Mouse (Mus musculus): Measurements from ENCODE around the gene Faap24. TPM values are rescaled to one million over a fixed set of nuclear protein-coding genes. Genes with fewer than 3 reads are reported as not detected.

Gene Faap24
- polyA plus RNA-seq (2015; fragmentation: Nextera tagmentation; extraction: Ambion mirVana), result 19.4 and 20.2 TPM in 2 replicates

GRCm38 (mm10) chr7:35396542-35397168, at the start of gene Faap24, which contains the start of gene Cep89:
Gene Faap24, minus strand, starts transcription at chr7:35396836.
Gene Cep89, plus strand, starts transcription at chr7:35397035.
- peak; percentile 97 for ATAC-seq (replicated peaks; ENCODE audit: low FRiP score)
- peak within 1 kb of the TSS; percentile 85 for H3K4me2 ChIP-seq
- H3K27me3 ChIP-seq, result no peaks in the 10 kb centered on the region
- H3K36me3 ChIP-seq, result peaks cover 54% of the 10 kb centered on the region
- under 1% methylated on average over 28 of the region's 28 CpGs for WGBS
- H3K4me3 ChIP-seq (replicated peaks), result peak within 1 kb of the TSS; percentile 72
- H3K9ac ChIP-seq, result peak within 1 kb of the TSS; percentile 67
- H3K27ac ChIP-seq, result peak within 1 kb of the TSS; percentile 57
- no peaks in the 10 kb centered on the region for H3K9me3 ChIP-seq (replicated peaks)
- H3K4me1 ChIP-seq, result peaks cover 20% of the 10 kb centered on the region

DNA sequence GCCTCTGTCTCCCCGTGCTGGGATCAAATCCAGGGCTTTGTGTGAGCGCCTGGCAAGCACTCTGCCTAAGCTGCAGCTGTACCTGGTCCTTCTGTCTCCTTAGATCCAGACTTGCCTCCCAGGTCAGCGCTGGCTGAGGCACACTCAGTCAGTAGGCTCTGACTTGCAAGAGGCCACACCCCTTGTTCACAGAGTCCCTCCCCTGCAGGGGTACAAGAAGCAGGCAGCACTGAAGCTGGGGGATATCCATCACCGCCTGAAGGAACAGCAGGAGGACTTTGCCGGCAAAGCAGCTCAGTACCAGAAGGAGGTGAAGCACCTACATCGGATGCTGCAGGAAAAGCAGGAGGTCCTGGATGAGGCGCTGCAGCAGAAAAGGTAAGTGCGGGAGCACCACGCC, 38.6 kb upstream of the Faap24 start:
- H3K4me3 ChIP-seq (replicated peaks), result no peak overlapping the region
- no peaks in the 10 kb centered on the region for H3K27me3 ChIP-seq
- WGBS, result 89% methylated on average over 9 of the region's 9 CpGs
- ATAC-seq (replicated peaks; ENCODE audit: low FRiP score), result no peak
- H3K27ac ChIP-seq, result no peak overlapping the region
- no peak overlapping the region for H3K4me2 ChIP-seq
- no peaks in the 10 kb centered on the region for H3K9me3 ChIP-seq (replicated peaks)
- no peaks in the 10 kb centered on the region for H3K4me1 ChIP-seq
- H3K9ac ChIP-seq, result no peak overlapping the region
- H3K36me3 ChIP-seq, result peaks cover 91% of the 10 kb centered on the region

DNA sequence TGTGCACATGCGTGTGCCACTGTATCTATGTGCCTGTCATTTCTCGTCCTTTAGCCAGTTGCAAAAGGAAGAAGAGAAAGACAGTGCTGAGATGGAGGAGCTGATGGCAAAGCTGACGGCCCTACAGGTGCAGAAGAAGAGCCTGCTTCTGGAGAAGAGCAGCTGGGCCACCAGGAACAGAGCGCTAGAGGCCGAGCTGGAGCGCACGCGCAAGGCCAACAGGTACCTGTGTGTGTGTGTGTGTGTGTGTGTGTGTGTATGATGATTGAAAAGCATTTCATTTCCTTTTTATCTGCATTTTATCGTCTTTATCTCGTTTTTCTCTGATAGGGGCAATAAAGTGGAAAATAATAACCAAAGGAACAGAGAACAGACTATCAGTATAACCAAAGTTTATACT, 31.5 kb upstream of the Faap24 start:
- no peak overlapping the region for H3K4me3 ChIP-seq (replicated peaks)
- H3K27ac ChIP-seq, result no peak overlapping the region
- no peak overlapping the region for H3K9ac ChIP-seq
- H3K4me1 ChIP-seq, result no peaks in the 10 kb centered on the region
- H3K4me2 ChIP-seq, result no peak overlapping the region
- no peaks in the 10 kb centered on the region for H3K27me3 ChIP-seq
- H3K36me3 ChIP-seq, result peaks cover 93% of the 10 kb centered on the region
- no peaks in the 10 kb centered on the region for H3K9me3 ChIP-seq (replicated peaks)
- ATAC-seq (replicated peaks; ENCODE audit: low FRiP score), result no peak
- WGBS, result 91% methylated on average over 10 of the region's 10 CpGs

- Histone ChIP-seq H3K9me3 (replicated peaks) (no peaks in the 10 kb centered on the region), H3K4me3 (replicated peaks) (no peak overlapping the region), H3K27me3 (no peaks in the 10 kb centered on the region), H3K4me2 (no peak overlapping the region), H3K36me3 (peaks cover 95% of the 10 kb centered on the region), H3K9ac (no peak overlapping the region), H3K4me1 (no peaks in the 10 kb centered on the region), H3K27ac (no peak overlapping the region)
- no peak for ATAC-seq (replicated peaks; ENCODE audit: low FRiP score)
- 84% methylated on average over 10 of the region's 10 CpGs for WGBS
These were observed 26.4 kb upstream of the Faap24 start for GRCm38 (mm10) chr7:35423071-35423470.

DNA sequence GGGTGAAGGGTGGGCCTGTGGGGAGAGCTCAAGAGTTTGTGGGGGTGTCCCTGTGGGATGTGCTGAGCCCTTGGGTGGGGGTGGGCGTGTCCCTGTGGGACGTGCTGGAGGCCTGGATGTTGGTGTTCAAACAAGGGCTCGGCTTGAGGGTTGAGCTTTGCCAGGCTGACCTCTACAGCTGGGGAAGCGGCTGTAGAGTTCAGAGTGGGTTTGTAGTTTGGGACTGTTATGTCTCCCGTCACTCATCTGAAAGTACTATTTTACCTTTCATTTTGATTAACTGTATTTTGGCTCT, 20.0 kb upstream of the Faap24 start:
- Histone ChIP-seq H3K9me3 (replicated peaks) (no peaks in the 10 kb centered on the region), H3K9ac (no peak overlapping the region), H3K4me3 (replicated peaks) (no peak overlapping the region), H3K27me3 (no peaks in the 10 kb centered on the region), H3K27ac (peak overlapping the region; percentile 66; the same call in 1 of the 2 replicates), H3K36me3 (peaks cover 85% of the 10 kb centered on the region), H3K4me1 (peaks cover 12% of the 10 kb centered on the region), H3K4me2 (no peak overlapping the region)
- WGBS, result 79% methylated on average over 5 of the region's 5 CpGs
- ATAC-seq (replicated peaks; ENCODE audit: low FRiP score), result 0 out of 2 replicates have a peak, but pooled peaks have one; percentile 12

- Histone ChIP-seq H3K4me1 (peaks cover 12% of the 10 kb centered on the region), H3K9ac (no peak overlapping the region), H3K27me3 (no peaks in the 10 kb centered on the region), H3K36me3 (peaks cover 84% of the 10 kb centered on the region), H3K4me2 (no peak overlapping the region), H3K9me3 (replicated peaks) (no peaks in the 10 kb centered on the region), H3K4me3 (replicated peaks) (no peak overlapping the region), H3K27ac (peak overlapping the region; percentile 66)
- ATAC-seq (replicated peaks; ENCODE audit: low FRiP score), result peak; percentile 73
- 65% methylated on average over 9 of the region's 9 CpGs for WGBS
These were observed 19.4 kb upstream of the Faap24 start for GRCm38 (mm10) chr7:35415801-35416653.

DNA sequence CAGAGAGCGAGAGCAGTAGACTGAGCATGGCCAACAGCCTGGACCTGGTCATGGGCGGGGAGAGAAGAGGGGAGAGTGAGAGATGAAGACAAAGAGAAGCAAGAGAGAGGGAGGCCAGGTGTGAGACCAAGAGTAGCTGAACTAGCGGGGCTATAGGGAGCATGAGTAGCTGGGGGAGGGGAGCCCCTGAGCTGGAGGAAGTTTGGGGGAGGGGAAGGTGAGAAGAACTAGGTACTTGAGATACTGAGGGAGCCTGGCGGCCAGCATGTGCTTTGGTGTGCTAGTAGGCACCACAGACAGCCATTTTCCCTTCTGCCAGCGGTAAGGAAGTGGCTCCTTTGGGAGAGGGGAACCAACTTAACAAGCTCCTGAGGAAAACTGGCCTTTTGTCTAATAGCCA, 18.6 kb upstream of the Faap24 start:
- H3K4me1 ChIP-seq, result peaks cover 12% of the 10 kb centered on the region
- 62% methylated on average over 5 of the region's 5 CpGs for WGBS
- H3K36me3 ChIP-seq, result peaks cover 84% of the 10 kb centered on the region
- H3K27ac ChIP-seq, result peak overlapping the region; percentile 66
- no peaks in the 10 kb centered on the region for H3K9me3 ChIP-seq (replicated peaks)
- no peak for ATAC-seq (replicated peaks; ENCODE audit: low FRiP score)
- no peaks in the 10 kb centered on the region for H3K27me3 ChIP-seq
- no peak overlapping the region for H3K4me2 ChIP-seq
- H3K9ac ChIP-seq, result no peak overlapping the region
- H3K4me3 ChIP-seq (replicated peaks), result no peak overlapping the region

- 89% methylated on average over 4 of the region's 4 CpGs for WGBS
- peaks cover 75% of the 10 kb centered on the region for H3K36me3 ChIP-seq
- H3K9me3 ChIP-seq (replicated peaks), result no peaks in the 10 kb centered on the region
- no peak overlapping the region for H3K4me2 ChIP-seq
- H3K9ac ChIP-seq, result no peak overlapping the region
- no peaks in the 10 kb centered on the region for H3K27me3 ChIP-seq
- H3K27ac ChIP-seq, result no peak overlapping the region
- peaks cover 11% of the 10 kb centered on the region for H3K4me1 ChIP-seq
- no peak for ATAC-seq (replicated peaks; ENCODE audit: low FRiP score)
- no peak overlapping the region for H3K4me3 ChIP-seq (replicated peaks)
These were observed 4.5 kb upstream of the Faap24 start for GRCm38 (mm10) chr7:35401169-35401568.

DNA sequence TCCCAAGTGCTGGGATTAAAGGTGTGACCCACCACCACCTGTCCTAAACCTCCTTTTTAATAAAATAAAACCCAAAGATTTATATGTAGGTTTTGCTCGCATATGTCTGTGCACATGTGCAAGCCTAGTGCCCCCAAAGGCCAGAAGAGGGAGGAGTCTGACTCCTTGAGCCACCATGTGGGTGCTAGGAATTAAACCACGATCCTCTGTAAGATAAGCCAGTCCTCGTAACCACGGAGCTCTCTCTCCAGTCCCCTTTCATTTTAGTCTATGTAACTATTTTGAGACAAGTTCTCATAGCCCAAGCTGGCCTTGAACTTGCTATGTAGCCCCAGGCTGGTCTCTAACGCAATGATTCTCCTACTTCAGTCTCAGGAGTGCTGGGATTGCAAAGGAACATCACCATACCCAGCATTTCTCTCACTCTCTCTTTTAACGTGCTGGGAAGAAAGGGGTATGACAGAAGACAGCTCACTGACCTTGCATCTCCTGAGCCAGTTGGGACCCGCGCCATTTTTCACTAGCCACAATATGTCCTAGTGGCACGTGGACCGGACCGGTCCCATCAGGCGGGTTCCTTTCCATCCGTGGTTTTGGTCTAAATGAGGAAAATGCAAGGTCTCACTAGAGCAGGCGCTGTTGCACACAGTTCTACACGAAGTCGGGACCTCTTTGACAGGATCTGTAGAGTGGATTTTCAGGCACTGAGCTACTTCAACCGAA, 741 bp downstream of the Faap24 start:
- Histone ChIP-seq H3K9ac (peak overlapping the region; percentile 55), H3K27me3 (no peaks in the 10 kb centered on the region), H3K4me3 (replicated peaks) (peak overlapping the region; percentile 72), H3K36me3 (peaks cover 46% of the 10 kb centered on the region), H3K4me1 (peaks cover 23% of the 10 kb centered on the region), H3K27ac (peak overlapping the region; percentile 49; the same call in 1 of the 2 replicates), H3K9me3 (replicated peaks) (no peaks in the 10 kb centered on the region), H3K4me2 (peak overlapping the region; percentile 85)
- peak; percentile 7; the same call in 1 of the 2 replicates for ATAC-seq (replicated peaks; ENCODE audit: low FRiP score)
- 13% methylated on average over 17 of the region's 17 CpGs for WGBS

GRCm38 (mm10) chr7:35392935-35393334, 3.7 kb downstream of the Faap24 start:
- peaks cover 49% of the 10 kb centered on the region for H3K4me1 ChIP-seq
- H3K4me2 ChIP-seq, result no peak overlapping the region
- no peak for ATAC-seq (replicated peaks; ENCODE audit: low FRiP score)
- H3K9me3 ChIP-seq (replicated peaks), result no peaks in the 10 kb centered on the region
- peaks cover 24% of the 10 kb centered on the region for H3K36me3 ChIP-seq
- H3K27me3 ChIP-seq, result no peaks in the 10 kb centered on the region
- no peak overlapping the region for H3K9ac ChIP-seq
- no peak overlapping the region for H3K4me3 ChIP-seq (replicated peaks)
- WGBS, result 58% methylated on average over 5 of the region's 5 CpGs
- H3K27ac ChIP-seq, result no peak overlapping the region

DNA sequence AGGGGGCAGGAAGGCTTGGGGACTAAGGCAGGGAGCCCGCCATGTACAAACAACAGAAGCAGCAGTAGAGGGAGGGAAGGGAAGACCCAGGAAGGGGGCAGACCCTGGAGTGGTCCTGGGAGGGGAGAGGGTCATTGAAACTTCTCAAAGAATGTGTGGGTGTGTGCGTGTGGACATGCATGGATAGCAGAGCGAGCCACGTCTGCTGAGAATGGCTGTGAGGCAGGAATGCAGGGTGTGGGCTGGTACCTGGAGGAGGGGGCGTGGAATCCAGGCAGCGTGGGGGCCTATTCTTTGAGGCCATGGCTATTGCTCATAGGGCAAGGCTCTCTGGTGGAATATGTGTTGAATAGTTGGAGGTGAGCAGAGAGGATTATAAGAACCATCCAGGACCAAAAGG, 7.9 kb downstream of the Faap24 start:
- H3K9me3 ChIP-seq (replicated peaks), result no peaks in the 10 kb centered on the region
- H3K9ac ChIP-seq, result no peak overlapping the region
- H3K36me3 ChIP-seq, result peaks cover 35% of the 10 kb centered on the region
- H3K27ac ChIP-seq, result peak overlapping the region; percentile 83
- ATAC-seq (replicated peaks; ENCODE audit: low FRiP score), result peak; percentile 81
- no peak overlapping the region for H3K4me2 ChIP-seq
- H3K4me1 ChIP-seq, result peaks cover 40% of the 10 kb centered on the region
- no peak overlapping the region for H3K4me3 ChIP-seq (replicated peaks)
- no peaks in the 10 kb centered on the region for H3K27me3 ChIP-seq
- 29% methylated on average over 6 of the region's 6 CpGs for WGBS

- Histone ChIP-seq H3K4me1 (peaks cover 40% of the 10 kb centered on the region), H3K27ac (peak overlapping the region; percentile 48; the same call in 1 of the 2 replicates), H3K36me3 (peaks cover 27% of the 10 kb centered on the region), H3K9me3 (replicated peaks) (no peaks in the 10 kb centered on the region), H3K4me3 (replicated peaks) (no peak overlapping the region), H3K27me3 (no peaks in the 10 kb centered on the region), H3K9ac (no peak overlapping the region), H3K4me2 (no peak overlapping the region)
- ATAC-seq (replicated peaks; ENCODE audit: low FRiP score), result 0 out of 2 replicates have a peak, but pooled peaks have one; percentile 19
- WGBS, result 60% methylated on average over 6 of the region's 6 CpGs
These were observed 10.1 kb downstream of the Faap24 start for GRCm38 (mm10) chr7:35386525-35386952.
